Mouse (Mus musculus): ENCODE data around the gene Zswim9.
"Not testable (repeated sequence)": the region's sequence is repeated elsewhere in the genome, so short reads cannot be mapped to it uniquely, and the experiment has no call there.

Gene Zswim9

DNA sequence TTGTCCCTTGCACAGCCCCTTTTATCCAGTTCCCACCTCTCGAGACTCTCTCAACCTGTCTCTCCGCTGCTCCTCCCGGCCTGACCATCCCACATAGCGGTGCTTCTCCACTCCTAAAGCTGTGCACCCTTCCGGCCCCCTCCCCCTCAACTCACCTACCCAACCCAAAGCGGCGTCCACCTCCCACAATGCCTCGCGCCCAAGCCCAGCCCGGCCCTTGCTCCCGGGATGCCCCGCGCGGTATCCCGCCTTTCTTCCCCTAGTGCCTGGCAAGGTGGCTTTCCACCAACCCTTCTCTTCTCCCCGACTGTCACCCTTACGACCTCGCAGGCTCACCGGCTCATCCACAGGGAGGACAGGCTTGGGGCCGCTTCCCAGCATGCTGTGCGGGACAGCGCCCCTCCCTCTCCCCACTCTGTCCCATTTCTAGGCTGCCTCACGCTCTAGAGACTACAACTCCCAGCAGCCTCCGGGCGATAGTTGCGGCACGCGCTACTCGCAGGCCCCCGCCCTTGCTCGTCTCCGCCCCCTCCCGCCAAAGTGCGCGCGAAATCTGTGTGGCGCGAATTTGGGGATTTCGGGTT is at the start of gene Zswim9:
Gene Zswim9, minus strand, starts transcription at position 414 of the 584 bp plus-strand sequence.
- peak; percentile 93 for DNase-seq

DNA sequence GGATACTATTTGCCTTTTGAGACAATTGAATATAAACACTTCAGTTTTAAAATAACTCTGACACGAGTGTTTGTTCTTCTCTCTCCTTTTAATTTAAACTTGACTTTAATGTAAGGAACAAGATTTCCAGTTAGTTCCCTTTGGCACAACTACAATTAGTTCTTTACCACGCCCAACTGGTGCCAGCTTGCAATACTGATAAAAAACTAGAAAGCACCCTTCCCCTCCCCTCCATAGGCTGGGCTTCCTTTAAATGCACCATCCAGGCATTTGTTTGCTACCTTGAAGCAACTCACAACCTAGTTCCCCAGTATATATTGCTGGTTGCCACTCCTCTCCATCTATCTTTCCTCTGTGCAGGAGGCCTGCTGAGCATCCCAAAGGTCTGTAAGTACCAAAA is 45.8 kb upstream of the Zswim9 start, which contains the start of gene Pla2g4c:
Gene Pla2g4c, plus strand, starts transcription at position 340 of the 400 bp plus-strand sequence.
- DNase-seq: no peak

DNA sequence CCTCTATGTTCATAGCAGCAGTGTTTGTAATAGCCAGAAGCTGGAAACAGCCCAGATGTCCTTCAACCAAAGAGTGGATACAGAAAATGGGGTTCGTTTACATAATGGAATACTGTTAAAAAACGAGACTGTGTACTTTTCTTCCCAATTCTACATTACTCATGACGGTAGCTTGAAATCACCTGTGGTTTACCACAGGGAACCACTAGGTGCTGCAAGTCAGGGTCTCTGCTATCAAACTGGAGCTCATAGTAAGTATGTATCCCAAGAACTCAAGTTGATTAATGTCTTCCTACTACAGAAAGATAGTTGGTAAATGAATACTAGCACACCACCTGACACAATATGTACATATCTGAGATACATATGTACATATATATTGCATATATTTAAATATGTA is 42.9 kb upstream of the Zswim9 start:
- DNase-seq: no peak

DNA sequence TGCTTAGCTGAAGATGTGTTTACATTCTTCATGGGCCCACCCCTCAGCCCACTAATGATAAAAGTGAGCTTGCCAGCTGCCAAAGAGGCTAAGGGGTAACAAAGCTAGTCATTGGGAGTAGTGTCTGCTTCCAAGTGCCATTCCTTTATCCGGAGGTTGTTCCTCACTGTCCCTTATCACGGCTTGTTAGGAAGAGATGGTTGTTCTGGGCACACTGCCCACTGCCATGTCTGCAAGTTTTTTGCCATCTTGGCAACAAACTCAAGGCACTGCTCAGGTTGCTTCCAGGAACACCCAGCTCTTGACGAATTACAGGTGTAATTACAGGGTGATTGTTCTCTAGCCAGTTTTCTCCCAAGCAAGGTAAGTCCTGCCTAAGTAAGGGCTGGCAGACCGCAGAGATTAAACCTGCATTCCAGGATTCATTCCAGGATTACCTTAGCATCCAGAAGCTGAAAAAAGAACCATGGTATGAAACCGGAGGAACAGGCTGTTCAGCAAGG is 35.6 kb upstream of the Zswim9 start:
- DNase-seq: peak; percentile 7

DNA sequence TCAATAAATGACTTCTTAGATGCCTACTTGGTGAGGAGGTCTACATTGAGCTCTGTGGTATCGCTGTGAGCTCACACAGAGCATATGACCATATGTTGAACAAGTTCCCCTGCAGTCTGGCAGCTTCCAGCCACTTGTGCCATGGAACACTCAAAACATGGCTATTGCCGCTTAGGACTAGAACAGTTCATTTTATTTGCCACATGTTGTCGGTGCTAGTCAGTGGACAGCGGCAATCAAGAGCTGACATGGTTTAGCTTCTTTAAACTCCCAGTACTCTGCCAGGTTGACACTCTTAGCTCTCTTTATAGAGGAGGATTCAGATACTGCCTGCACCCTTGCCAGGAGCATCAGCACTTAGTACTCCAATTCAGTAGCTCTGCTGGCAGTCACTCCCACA is 32.9 kb upstream of the Zswim9 start:
- no peak for DNase-seq

DNA sequence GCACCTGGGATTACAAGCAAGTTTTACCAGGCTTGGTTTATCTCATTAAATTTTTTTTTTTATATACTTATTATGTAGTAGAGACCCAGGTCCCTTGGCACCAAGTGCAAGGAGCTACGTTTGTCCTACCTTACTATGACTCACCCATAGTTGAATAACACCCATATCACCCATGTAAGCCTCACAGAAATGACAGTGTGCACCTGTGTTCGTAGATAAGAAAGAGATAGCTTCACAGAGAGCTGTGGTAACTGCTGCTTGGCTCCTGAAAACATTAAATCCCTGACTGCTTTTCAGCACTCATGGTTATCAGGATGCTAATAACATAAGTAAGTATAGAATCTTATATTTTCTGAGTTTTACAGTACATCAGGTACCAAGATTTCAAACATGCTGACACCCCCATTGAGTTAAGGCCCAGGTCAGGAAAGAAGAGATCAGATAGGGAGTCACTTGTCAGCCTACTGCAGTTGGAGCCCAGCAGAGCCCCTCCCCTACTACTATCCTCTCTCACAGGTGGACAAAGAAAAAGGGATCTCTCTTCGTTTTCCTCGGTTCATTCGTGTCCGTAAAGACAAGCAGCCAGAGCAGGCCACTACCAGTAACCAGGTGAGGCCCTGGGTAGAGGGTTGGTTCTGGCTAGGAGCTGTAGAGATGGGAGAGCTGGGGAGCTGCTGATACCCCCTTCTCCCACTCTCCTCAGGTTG is 32.1 kb upstream of the Zswim9 start:
- DNase-seq: no peak

DNA sequence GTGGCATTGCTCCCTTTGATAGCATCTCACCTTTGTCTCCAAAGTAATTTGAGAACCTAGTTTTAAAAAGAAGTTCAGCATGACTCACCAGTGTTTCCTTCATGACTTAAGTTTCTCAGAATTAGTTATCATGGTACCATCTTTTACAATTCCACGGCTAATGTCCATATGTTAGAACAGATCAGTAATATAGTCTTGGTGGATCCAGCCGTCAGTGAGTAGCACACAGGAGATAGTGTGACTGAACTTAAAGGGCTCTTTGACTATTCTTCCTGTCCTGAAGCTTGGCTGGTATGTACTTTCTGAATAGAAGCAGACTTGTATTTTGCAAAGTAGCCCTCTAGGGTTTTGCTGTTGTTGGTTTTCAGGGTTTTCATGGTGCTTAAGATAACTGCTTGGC is 30.9 kb upstream of the Zswim9 start:
- no peak for DNase-seq

DNA sequence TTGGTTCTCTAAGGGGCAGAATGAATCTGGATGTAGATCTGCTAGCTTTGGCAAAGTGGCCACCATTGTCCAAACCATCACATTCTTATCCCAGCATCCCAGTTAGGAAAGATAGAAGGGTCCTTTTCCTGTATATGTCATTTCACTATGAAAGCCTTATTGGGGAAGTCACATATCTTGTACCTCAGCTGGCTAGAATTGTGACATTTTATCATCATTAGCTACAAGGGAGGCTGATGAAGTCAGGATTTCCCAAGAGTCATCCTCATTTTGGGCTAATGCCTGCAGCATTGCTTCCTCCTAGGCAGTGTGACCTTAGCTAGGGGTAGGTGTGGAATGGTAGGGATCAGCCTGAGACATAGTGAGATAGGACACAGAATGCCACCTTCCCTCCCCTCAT is 24.9 kb upstream of the Zswim9 start:
- DNase-seq: no peak

DNA sequence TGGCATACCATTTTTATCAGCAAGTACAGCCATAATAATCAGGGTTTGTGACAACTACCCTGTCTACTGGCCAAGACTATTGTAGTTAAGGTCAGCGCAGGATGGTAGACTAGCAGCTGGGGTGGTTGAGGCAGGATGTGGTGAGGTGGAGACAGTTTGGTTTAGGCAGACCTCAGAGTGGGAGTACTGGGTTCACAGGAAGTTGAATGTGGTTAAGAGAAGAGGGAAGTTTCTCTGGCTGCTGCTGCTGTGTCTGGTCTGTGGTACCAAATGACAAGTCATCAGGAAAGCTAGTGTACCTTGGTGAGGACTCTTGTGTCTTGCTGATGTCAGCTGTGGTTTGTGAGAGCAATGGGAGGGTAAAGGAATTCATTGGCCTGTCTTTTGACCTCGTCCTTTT is 24.3 kb upstream of the Zswim9 start:
- no peak for DNase-seq

DNA sequence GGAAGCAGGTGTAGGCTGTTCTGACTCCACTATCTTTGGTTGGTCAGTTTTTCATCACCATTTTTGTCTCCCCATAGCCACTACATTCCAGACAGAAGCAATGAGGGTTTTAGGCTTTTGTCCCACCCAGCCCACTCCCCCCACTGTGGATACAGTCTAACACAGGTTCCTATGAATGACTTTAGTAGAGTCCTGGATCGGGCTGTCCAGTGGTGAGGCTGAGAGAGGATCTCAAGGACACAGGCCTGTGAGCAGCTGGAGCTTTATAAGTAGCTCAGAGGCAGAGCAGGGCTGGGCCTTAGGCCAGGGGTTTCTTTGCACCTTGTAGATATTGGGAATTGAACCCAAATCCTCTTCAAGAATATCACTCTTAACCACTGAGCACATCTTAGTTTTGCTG is 23.1 kb upstream of the Zswim9 start:
- DNase-seq: no peak

DNA sequence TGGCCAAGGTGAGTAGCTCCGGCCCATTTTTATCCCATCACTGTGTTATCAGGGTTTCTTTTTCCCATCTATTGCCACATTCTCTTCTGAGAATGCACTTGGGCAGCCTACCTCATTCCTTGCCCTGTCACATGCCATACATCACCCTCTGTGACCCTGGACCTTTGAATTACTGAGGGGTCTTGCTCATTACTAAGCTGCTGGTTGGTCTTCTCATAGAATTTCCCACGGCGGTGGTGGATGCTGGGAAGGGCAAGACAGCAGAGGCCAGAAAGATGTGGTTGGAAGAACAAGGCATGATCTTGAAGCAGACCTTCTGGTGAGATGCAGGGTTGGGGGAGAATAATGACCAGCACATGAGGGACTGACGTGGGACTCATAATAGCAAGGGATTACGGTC is 20.3 kb upstream of the Zswim9 start:
- DNase-seq: no peak

DNA sequence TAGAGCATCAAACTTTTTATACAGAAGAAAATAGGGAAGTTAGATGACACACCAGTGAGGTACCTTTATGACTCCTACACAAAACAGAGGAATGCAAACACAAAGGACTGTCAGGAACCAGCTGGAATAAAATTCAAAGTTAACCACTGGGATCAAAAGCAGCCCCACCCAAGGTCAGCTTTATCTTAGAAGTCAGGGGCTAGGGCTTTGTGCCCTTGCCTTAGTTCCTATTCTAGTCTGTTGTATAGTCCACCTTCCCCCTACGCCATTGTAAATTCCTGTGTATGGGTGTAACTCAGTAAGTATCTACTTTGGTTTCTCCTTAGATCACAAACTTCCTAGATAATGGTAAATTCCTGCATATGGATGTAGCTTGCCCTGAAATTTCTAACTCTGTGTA is 19.1 kb upstream of the Zswim9 start:
- no peak for DNase-seq

DNA sequence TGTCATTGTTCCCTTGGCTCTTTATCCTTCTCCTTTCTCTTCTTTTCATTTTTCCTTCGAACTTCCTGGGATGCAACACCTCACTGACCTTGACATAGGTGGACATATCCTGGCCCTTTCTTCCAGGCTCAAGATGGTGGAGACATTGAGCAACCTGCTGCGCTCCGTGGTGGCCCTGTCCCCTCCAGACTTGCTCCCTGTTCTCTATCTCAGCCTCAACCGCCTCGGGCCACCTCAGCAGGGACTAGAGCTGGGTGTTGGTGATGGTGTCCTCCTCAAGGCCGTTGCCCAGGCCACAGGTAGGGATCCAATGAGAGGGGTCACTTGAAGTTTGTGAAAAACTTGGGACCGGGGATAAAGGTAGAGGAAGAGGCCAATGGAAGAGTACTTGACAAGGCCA is 16.7 kb upstream of the Zswim9 start:
- no peak for DNase-seq

DNA sequence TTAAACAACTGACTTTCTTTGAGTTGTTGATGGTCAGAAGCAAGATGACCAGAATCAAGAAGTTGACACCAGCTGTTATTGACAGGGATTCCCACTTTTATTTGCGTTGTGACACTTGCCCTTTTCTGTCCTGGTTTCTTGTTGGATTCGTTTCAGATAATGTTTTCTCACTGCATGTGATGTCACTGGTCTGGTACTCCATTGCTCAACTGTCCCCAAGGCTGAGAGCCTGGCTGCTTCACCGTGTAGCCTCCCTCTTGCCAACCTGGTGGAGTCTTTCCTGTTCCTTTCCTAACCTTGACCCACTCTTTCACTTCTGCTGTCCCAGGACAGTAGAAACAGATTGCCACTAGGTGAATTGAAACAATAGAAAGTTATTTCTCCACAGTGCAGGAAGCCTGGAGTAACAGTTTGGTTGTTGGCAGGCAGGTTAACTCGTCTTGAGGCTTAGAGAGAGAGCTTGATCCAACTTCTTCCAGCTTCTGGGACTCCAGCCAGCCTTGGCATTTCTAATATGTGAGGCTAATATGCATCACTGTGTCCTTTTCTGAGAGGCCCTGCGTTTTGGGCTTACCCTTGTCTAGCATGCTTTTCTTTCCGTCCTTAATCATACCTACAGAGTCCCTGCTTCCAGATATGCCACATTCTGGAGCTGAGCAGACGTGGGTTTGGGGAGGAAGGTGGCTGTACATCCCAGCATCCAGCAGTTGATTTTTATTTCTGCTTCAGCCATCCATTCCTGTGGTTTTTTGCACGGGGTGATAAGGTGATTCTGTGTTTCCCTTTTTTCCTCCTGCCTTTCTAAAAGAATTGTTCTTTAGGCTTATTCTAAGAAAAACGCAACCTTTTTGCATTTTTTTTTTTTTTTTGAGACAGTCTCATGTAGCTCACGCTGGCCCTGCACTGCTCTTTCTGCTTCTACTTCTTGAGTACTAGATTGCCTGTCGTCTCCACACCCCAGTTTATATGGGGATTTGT is 15.6 kb upstream of the Zswim9 start:
- no peak for DNase-seq

DNA sequence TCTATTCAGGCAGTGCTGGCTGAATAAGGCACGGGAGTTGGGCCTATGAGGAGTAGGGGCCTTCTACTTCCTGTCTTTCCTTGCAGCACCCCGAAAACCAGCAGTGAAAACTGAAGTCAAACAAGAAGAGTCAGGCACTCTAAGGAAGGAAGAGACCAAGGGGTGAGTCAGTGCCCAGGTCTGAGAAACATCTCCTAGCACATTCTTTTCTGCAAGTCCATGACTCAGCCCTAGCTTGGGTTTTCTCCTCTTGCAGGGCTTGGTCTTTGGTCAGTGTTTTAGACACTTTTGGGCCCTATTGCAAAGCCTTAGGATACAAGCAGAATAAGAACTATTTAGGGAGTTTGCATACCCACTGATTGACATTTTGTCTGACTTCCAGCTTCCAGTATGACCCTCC is 12.8 kb upstream of the Zswim9 start:
- no peak for DNase-seq

DNA sequence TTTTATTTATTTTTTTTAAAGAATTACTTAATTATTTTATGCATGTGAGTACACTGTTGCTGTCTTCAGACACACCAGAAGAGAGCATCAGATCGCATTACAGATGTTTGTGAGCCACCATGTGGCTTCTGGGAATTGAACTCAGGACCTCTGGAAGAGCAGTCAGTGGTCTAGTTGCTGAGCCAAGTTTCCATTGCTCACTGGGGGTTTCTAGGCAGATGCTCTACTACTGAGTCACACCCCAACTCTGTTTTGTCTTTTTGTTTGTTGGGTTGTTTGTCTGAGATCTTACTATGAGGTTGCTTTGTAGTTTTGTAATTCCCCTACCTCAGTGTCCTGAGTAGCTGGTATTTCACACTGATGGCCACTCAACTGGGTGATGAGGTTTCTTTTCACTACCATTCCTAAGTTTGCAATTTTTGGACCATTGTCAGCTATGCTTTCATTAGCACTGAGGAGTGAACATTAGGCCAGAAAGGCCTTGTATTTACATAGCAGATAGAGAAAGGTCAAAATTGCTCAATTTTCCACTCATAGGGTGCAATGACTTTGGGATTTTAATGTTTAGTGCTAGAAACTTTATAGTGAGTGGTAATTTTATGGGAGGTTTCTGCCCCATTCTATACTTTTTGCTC is 11.6 kb upstream of the Zswim9 start:
- no peak for DNase-seq

DNA sequence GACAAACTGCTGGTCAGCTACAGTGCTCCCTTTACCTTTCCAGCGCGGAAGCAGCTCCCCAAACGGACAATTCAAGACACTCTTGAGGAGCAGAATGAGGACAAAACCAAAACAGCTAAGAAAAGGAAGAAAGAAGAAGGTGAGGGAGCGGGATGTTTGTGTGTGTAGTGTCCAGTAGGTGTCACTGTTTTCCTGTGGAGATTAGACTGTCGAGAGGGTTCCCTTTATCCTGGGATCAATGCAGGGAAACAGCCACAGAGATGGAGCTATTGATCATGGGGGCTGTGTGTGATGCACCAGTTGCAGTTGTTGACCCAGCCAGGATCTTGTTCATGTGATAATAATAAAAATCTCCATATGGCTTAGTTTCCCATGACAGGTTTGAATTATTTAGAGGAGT is 10.1 kb upstream of the Zswim9 start:
- DNase-seq: peak; percentile 20

DNA sequence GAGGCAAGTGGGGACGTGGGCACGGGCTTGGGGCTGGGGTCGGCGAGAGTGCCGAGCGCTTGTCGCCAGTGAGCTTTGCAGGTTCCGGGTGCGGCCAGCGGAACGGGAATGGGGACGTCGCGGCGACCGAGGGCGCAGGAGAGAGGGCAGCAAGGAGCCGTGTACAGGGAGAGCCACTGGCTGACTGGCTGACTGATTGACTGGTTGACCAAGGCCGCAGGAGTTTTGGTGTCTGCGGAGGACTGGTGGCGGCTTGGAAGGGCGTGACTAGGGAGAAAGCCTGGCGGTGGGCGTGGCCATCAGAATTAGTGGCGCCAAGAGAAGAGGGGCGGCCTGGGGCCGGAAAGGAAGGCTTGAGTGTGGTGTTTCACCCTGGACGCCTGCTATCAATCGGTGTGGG is 436 bp upstream of the Zswim9 start:
- not testable (repeated sequence) for DNase-seq

DNA sequence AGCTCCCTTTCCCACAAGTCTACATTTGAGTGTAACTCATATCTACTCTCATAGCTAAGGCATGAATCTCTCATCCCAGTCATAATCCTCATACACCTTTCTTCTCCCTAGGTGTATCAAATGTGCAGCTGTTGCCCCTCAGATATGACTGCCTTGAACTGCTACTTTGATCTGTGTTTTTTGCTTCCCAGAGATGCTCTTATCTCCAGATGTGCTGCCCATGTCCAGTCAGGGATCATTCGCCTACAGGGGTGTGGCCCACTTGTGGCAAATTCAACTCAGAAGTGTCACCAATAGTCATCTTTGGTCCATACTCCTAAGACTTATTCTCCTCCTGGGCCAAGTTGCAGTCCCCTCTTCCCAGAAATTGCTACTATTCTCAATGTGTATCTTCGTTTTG is 688 bp downstream of the Zswim9 start:
- no peak for DNase-seq

DNA sequence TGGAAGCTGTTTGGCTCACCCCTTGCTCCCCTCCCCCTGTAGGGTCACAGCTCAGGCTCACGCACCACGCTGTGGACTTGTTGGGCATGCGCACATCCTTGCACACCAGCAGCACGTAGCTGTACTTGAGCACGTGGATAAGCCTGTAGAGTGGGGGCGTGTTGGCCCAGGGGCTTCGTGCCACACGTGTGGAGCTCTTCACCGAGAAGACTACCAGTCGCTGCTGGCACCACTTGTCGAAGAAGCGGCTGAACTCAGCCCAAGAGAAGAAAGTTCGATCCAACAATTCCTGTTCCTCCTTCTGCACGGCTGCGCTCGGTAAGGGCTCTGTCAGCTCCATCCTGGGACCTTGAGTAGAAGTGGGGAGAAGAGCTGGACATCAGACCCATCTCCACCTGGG is 1.4 kb downstream of the Zswim9 start, which contains the start of gene Lig1:
Gene Lig1, plus strand, starts transcription at position 203 of the 400 bp plus-strand sequence.
- DNase-seq: no peak

DNA sequence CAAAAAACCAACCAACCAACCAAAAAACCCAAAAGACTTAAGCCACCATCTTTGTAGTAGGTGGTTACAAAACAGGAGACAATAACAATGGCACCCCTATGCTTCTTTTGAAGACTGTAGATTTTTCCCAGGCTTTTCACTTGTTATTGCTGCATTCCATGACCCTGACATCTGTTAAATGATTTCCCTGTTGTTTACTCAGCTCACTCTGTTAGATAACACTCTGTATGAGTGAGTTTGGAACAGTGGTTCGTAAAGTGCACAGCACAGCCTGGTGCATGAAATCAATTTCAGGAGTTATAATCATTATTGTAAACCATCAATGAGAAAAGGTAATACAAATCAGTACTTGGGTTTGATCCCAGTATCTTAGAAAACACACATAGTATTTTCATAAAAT is 6.8 kb downstream of the Zswim9 start:
- DNase-seq: no peak

DNA sequence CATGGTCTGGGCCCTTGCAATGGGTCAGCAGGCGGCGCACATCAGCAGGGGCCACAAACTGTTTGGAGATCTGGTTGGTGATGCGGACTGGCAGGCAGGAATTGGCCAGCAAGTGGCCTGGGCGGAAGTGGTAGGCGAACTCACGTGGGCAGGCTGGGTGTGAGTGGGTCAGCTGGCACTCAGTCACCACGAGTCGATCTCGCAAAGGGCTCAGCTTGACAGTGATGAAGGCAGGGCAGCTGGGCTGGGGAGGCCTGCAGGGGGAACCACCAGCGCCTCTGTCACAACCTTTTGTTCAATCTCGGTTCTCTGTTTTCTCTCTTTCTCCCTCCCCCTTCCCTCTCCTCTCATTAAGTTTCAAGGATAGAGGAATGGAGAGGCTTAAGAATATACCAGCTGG is 9.1 kb downstream of the Zswim9 start:
- no peak for DNase-seq

DNA sequence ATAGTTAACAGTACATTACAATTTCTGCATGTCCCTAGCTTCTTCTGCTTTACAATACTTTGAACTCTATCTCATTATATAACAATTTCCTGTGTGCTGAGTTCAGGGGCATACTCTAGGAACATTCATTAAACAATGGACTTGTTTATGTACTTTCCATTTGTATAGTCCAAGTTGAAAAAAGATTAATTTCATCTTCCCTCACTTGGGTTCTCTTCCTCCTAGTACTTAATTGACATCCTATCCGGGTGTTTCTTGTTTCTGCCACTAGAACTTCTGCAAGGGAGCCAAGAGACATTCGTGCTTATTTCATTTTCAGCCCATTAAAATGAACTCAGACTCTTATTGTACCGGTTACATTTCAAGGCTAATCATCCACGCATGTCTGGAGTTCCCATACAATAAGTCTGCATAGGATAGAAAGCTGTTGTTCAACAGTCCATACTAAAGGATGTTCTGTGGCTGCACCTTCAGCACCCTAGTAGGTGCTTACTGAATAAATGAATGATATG is 9.7 kb downstream of the Zswim9 start:
- no peak for DNase-seq
